Mouse (Mus musculus) spleen, postnatal 4 days (tissue): ENCODE results near the gene Islr2.
"Not testable (repeated sequence)": the region's sequence is repeated elsewhere in the genome, so short reads cannot be mapped to it uniquely, and the experiment has no call there.

Source experiments
- DNase-seq, 2 experiments: peaks; one replicate each; pipeline ENCODE4 v3.0.0; 2022; ENCODE audit warnings: low spot score in 2 of 2

Gene Islr2

DNA sequence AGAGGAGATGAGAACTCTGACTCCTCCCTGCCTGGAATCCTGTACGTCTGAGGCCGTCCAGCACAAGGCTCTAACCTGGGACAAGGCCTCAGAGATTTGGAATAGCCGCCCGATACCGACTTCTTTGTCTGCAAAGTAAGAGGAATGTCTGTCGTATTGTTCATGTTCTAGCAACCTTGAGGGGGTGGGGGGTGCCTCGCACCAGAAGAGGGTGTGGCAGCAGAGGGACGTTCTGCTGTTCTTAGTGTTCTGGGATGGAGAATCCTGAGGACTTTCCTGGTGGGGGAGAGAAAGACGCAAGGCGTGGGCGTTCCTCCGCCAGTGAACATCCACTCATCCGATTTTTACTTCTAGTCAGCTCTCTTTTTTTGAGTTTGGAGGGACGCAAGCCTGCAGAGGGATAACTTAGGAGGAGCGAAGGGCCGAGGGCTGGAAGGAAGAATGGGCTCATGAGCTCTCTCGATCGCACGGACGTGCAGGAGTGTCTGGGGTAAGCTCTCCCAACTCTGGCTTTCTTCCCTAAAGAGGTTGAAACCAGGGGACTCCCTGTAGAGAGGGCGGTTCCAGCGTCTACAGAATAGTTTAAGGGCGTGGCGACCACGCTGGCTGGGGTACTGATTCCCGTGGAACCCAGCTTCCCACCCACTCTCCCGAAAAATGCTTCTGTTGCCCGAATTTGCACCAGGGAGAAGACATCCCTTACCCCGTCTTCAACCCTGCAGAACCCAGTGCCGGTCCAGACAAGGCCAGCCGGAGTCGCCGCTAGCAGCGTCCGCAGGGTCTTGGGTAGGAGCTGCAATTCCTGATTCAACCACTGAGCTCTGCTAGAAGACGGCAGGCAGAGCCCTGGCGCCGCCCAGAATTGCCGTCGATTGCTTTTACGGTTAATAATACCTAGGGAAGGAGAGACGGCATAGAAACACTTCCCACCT, at the start of gene Islr2, which contains the start of gene Islr:
Islr2 (minus strand) TSS at position 804 of the 932 bp plus-strand sequence.
Islr (minus strand) TSS at position 791 of the 932 bp plus-strand sequence.
- peak; percentile 73 to 84 for DNase-seq

DNA sequence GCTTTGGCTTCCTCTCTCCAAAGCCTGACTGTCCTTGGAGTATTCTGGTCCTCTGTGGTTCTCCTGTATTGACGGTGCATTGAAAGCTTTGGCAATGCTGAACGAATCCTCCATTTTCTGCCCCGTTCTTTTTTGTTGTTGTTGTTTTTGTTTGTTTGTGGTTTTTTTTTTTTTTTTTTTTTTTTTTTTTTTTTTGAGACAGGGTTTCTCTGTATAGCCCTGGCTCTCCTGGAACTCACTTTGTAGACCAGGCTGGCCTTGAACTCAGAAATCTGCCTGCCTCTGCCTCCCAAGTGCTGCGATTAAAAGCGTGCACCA, 49.6 kb upstream of the Islr2 start:
- not testable (repeated sequence) for DNase-seq

DNA sequence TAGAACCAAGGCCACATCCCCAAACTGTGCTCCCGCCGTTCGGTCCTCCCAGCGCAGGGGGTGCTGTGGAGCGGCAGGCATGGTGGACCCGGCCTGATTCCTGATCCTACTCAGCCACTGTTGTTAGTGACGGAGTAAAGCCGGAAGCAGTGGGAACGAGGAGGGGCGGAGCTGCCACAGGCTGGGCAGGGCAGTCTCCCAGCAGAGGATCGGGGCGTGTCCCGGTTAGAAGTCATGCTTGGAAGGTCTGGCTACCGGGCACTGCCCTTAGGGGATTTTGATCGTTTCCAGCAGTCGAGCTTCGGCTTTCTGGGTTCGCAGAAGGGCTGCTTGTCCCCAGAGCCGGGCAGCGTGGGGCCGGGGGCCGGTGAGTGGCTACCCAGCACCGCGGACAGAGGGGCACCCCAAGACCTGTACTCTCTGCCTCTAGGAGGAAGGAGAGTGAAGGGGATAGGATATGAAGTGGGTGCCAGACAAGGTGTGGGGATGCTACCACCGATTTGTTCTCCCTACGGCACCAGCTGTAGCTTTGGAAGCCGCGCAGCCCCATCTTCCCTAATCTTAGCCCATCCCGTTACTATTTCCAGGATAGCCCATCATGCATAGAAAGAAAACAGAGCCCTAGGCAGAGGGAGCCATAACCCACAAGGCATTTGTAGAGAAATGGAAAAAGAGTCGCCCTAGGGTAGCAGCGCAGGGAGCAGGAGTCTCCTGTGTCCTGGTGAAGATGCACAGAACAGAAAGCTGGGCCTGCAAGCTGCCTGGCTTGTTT, 49.1 kb upstream of the Islr2 start, which contains the start of gene Stoml1:
Stoml1 (plus strand) TSS at position 132 of the 772 bp plus-strand sequence.
- peak; percentile 95 to 98 for DNase-seq

DNA sequence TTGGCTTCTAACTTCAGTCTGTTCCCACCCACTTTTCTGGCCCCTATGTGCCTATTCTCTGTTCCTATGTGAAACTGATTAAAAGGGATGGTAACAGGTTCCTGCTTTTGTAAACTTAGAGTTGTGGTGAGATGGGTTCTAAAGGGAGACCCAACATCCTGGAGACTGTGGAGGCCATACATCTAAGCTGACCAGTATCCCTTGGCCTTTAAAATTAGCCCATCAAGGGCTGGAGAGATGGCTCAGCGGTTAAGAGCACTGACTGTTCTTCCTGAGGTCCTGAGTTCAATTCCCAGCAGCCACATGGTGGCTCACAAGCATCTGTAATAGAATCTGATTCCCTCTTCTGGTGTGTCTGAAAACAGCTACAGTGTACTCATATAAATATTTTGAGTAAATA, 46.6 kb upstream of the Islr2 start:
- DNase-seq: not testable (repeated sequence)

DNA sequence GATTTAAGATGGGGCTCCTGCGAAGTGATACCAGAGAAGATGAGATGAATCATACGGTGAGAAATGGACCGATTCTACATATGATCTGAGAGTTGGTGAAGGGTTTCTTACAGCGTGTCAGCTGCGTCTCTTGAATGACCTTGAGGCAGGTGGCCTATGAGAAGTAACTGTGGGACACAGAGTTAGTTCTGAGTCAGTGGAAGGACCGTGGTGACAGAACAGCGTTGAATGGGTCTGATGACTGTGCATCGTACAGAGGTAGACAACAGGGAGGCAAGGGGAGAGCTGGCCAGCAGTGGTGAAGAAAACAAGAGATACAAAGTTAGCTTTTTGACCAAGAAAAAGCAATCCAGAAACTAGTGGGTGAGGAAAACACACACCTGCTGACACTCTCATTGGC, 46.2 kb upstream of the Islr2 start:
- DNase-seq: no peak

DNA sequence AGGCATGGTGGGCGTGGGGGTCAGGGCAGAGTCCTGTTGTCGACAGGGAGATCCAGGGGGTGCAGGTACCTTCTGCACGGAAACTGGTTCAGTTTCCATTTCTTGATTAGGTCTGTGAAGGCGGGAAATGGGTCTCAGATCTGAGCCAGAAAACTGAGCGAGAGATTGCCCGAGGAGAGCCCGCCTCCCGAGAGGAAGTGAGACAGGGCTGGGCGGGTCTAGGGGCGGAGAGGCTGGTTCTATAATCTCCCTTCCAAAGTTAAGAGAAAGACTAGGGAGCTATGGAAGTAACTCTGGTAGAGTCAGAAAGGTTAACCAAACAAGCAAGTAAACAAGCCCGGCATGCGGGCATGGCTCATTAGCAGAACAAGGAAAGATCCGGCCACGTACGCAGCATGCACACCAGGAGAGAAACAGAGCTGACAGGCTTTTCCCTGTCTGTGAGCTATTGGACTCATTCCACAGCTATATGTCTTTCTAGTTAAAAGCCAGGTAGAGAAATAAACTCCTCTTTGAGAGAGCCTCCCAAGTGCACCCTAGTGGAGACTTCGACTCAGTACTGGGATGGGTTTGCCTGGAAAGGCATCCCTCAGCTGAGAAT, 45.6 kb upstream of the Islr2 start, which contains the start of gene Pml:
Pml (minus strand) TSS at position 195 of the 601 bp plus-strand sequence.
- peak; percentile 82 to 88 for DNase-seq

DNA sequence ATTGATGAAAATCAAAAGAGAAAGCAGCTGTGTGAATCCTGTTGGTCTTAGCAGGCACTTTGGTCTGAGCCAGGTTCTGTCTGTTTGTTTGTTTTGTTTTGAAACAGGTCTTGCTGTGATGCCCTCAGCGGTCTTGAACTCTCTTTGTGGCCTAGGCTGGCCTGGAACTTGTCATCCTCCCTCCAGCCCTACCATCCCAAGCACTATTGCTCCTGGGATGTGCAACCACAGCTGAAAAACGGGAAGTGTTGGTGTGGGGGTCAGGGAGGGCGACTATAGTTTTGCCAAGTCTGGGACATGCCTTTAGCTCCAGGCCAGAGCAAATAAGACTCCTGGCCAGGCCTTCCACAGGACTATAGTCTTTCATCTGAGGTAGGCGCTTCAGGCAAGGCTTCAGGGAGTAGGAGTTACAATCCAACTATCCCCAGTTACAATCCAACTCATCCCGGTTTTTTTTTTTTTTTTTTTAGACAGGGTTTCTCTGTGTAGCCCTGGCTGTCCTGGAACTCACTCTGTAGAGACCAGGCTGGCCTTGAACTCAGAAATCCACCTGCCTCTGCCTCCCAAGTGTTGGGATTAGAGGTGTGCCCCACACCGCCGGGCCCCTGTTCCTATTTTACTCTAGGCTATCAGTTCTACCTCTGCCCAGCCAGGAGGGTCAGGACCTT, 44.8 kb upstream of the Islr2 start:
- no peak for DNase-seq

DNA sequence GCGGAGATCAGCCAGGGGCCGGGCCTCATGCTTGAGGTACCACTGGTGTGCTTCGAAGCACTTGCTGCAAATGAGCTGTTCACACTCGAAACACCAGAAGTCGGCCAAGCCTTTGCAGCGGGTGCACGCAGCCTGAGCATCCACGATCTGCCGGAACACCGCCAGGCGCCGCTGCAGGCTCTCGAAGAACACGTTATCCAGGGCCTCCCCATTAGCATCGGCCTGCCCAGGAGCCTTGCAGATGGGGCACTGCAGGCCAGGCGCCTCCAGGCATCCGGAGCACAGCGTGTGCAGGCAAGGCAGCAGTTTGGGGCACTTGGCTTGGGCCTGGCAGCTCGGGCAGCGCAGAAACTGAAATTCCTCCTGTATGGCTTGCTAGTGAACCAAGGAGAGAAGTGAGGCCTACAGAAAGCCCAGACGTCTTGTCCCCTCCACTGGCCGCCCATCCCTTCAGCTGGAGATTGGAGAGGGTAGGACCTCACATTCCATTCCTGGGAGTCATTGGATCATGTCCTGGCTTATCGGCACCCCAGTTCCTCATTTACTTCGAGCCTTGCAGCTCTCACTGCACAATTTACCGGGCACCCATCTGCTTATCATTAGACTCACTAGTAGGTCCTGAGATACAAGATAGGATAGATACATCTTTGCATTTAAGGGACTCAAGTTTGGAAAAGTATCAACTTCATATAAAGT, 43.1 kb upstream of the Islr2 start:
- peak; percentile 89 to 95 for DNase-seq

DNA sequence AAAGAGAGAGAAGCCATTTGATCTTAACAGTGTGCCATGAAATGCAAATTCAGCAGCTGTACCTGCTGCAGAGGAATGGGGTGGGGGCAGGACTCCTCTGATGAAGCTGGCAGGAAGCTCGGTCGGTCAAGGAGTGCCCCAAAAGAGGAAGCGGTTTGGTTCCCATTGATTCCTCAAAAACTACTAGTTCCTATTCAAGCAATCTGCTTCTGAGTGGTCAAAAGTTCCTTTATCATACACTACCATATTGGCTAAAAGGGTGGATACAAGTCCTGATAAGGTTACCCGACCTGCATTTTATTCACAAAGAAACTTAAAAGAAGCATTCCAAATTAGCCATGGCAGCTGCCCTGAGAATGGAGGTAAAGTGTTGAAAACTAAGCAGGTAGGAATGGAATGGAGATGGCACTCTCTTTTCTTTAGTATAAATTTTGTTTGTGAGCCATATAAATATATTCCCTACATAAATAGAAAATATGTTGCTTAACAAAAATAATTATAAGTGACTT, 42.0 kb upstream of the Islr2 start:
- DNase-seq: no peak

DNA sequence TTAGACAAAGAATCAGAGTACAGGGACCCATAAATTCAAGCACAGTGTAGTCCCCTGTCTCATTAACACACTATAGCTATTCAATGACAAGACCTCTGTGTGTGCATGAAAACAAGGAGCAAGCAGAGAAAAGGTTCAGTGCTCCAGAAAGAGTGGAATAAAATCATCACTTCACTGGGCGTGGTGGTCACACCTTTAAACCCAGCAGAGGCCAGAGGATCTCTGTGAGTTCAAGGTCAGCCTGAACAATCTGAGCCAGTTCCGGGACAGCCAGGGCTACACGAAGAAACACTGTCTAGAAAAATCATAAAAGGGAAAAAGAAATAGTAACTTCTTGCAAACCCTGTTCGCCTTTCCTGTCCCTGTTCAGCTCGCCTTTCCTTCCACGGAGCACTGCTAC, 39.6 kb upstream of the Islr2 start:
- DNase-seq: no peak

DNA sequence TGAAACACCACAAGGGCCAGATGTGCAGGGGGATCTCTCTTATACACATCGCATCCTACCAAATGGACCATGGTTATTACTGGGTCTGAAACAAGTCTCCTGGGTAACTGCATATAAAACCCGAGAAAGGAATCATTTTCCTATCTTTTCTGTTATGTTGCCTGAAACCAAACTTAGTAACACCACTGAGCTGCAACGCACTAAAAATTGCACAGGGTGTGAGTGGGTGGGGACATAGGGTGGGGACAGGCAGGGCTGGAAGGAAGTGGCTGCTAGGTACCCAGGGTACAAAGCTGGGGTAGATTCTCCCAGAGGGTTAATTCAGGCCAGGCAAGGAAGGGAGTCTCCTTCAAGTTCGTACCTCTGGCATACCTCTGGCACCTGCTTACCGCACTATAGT, 38.6 kb upstream of the Islr2 start:
- DNase-seq: no peak

DNA sequence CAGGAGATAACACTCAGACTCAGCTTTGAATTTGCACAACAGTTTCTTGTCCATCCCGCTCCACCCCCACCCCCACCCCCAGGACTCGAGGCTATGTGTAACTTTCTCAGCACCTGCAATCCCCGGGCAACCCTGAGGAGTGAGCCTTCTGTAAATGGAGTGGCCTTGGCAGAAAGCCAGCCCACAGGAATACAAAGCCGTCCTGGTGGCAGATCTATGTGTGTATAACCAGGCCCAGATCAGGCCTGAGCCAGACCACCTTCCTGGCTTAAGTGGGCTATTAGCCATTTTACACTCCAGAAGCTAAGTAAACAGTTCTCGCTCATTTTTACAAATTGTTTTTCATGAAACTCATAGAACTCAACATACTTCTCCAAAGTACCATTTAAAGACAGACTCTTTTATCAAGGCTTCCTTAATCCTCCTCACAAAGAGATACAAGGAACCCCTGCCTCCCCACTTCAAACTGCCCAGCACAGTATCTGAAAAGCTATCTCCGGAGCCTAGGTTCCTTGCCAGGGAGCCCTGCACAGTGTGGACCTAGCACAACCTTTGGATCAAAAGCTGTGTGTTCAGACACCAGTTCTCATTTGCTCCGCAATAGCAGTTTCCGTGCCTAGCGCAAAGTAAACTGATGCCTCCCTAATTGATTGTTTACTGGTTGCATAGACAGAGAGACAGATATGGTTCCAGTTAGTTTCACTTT, 37.8 kb upstream of the Islr2 start:
- DNase-seq: no peak

DNA sequence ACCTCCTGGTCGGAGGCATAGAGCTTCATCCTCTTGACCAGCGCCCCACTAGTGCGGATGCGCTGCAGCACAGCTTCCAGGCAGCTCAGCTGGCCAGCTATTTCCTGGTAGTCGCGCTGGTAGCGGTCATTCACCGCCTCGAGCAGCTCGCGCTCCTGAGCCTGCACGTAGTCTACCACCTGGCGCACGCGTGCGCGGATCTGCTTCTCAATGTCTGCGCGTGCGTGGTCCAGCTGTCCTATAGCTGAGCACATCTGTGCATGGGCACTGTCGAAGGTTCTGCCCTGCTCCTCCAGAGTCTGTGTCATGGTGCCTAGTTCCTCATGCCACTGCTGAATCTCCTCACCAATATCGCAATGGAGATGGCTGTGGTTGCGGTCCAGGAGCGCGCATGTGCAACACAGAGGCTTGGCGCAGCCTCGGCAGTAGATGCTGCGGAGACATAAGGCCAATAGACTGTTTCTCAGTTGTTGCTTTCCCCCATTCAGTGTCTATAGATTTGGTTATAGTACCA, 30.4 kb upstream of the Islr2 start:
- DNase-seq: no peak

DNA sequence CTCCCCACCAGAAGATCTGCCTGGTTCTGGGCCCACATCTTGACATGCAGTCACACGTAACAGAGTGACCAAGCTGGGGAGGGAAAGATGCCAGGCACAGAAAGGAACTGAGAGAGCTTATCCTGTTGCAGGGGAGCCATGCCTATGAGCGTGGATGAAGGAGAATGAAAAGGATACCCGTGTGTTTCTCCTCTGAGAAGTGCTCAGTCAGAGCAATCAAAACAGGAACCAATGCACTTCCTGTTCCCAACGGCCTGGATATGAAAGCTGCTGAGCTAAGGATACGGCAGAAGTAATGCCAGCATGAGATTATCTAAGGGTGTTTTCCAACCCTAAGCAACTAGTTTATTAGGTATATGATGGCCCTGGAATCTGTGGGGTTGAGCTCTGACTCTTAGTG, 28.3 kb upstream of the Islr2 start:
- no peak for DNase-seq

DNA sequence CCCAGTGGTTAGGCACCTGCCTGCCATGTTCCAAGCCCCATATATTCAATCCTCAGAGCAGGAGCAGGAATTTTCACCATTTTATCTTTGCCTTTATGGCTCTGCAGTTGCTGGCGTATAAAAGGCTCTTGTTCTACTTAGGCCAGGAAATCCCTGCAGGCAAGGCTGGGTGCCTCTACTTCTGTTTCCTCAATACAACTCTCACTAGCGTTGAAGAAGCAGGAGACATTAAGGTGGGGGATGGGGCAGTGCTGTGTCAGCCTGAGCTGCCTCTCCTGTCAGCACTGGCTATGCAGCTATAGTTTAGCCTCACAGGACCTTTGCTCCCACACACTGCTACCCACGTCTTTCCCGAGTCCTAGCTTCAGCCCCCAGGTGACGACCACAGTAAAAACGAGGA, 27.6 kb upstream of the Islr2 start:
- DNase-seq: no peak

DNA sequence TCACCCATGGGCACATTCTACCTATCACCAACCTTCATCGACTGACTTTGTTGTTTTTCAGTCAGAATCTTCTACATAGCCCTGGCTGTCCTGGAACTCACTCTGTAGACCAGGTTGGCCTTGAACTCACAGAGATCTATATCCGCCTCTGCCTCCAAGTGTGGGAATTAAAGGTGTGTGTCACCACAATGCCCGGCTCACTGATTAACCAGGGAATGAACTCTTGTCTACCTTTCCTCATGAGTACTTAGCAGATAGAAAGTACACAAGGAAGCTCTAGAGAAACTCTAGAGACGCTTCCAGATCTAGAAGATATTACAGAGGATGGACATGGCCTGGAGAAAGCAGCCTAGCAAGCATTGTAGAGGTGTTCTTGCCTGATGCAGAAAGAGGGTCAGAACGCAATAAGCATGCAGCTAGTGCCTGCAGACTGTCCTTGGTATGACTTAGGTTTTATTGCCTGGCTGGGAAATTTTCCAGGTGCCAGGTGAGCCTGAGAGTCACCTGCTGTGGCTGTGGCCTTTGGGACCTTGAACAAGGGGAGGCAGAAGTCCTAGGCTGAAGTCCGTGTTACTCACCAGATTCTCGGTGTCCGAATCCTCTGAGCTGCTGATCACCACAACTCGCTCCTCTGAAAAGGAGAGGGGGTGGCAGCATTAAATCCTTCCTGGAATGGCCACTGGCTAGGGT, 24.8 kb upstream of the Islr2 start:
- no peak for DNase-seq

DNA sequence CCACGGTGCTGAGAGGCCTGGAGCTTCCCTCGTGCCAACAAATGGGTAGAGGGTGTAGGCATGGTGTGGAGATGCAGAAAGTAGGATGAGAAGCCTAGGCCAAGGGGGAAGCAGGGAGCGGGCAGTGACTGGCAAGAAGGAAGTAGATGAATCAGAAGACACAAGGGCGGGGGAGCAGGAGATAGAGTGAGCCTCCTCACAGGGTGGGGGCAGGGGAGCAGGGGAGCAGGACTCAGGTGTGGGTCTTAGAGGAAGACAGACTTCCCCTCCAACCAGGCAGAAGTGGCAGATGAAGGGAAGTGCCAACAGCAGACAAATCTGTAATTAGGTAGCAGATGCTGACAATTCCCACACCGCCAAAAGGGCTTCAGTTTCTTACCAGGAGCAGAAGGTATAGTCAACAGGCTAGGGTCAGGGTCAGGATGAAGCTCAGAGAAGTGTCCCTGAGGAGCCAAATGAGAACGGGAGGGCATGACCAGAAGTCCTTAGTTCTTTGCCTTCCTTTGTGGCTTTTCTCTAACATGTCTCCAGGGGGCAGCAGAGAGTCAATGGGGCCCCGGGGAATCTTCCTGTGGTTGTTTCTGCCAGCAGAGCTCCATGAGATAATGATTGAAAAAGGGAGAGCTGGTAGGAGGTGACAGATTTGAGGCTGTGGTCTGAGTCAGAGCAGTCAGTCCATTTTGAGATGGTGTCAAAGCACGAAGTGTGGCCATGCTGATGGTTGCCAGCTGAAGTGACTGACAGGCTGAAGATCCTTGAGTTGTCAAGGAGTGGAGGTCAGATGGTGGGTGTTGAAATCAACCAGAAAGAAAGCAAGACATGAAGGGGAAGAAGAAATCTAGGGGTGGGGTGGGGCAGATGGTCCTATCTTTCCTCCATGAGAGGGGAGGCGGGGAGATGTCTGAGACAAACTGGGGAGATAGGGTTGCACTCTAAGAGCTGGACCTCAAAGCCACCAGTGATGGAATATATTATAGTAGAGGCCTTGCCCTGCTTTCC, 22.1 kb upstream of the Islr2 start:
- DNase-seq: peak; percentile 71 to 90

DNA sequence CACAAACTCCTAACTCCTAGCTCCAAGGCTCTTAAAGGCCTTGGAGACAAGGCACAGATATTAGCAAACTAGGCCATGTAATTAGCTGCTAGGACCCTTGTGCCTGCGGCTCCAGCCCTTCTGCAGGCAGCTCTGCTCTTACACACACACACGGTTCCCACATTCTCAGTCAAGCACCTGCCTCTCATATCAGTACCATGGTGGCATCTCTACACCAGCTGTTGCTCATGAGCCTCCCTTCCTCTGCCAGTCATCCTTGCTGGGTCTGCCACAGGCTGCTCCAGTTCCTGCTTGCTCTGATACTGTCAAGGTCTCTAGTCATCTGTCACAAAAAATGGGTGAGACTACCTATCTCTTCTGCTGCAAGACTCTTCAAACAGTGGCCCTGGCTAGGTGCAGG, 20.2 kb upstream of the Islr2 start:
- DNase-seq: no peak
